In the genomic region with DNA sequence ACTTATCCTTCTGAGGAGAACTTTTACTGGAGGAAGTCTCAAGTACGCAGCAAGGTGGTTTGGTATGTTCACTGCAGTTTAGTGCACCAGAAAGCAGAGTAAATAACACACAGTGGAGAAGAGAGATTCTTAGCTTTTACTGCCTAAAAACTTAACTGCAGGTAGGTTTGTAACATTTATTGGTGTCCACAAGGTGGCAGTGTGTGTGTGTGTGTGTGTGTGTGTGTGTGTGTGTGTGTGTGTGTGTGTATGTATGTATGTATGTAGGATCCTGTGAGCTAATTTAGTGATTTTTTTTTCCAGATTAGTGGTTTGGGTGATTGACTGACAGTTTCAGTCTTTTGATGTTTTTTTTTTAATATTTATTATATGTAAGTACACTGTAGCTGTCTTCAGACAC, we compare ENCODE assay signal across 10 mouse cellular contexts. TPM values are rescaled to one million over a fixed set of nuclear protein-coding genes. Genes with fewer than 3 reads are reported as not detected.
DNase-seq lines count a peak whose midpoint lies in the region; ATAC-seq and TF ChIP-seq lines count a peak whose summit lies in the region.
"Had no signal": no experiment of that assay in that cellular context is flagged by ENCODE, and none has a peak within 500 bp of the region (broad histone marks: within the 10 kb centered on the region; RNA-seq: fewer than 3 reads in every experiment).

No protein-coding gene starts in this region.

- H3K4me2 ChIP-seq in kidney, postnatal 0 days (ENCODE audit: low read length): no peak overlapping the region
- H3K4me2 ChIP-seq: hindbrain, embryonic 13.5 days; midbrain, embryonic 13.5 days had no signal

- DNase-seq in kidney, postnatal 0 days (ENCODE audit: low spot score): peak; percentile 18
- no peak for DNase-seq in kidney, adult 8-10 months
- DNase-seq in thymus, postnatal 0 days (ENCODE audit: low spot score): peak; percentile 15
- no peak for DNase-seq in thymus, adult 18-20 months
- peak; percentile 27 for DNase-seq in R1 (ENCODE audit: low read depth, low spot score)
- DNase-seq in c-Kit-positive CD71-positive TER-119-positive erythroid progenitor cells, embryonic 14.5 days (ENCODE audit: low spot score): no peak
- no peak for DNase-seq in cerebellum, adult 9-10 months
- DNase-seq: adrenal gland, postnatal 10 days had no signal

- H3K4me3 ChIP-seq in kidney, postnatal 0 days (replicated peaks; ENCODE audit: low read depth, low read length): no peak overlapping the region
- H3K4me3 ChIP-seq: hindbrain, embryonic 13.5 days; midbrain, embryonic 13.5 days had no signal

- ATAC-seq in kidney, postnatal 0 days (replicated peaks; ENCODE audit: low FRiP score, low read depth): no peak
- ATAC-seq: midbrain, embryonic 13.5 days had no signal

- H3K9ac ChIP-seq in kidney, postnatal 0 days (ENCODE audit: low read depth, low read length): no peak overlapping the region
- H3K9ac ChIP-seq: hindbrain, embryonic 13.5 days; midbrain, embryonic 13.5 days had no signal

- H3K9me3 ChIP-seq in kidney, postnatal 0 days (replicated peaks; ENCODE audit: low read length): no peaks in the 10 kb centered on the region
- H3K9me3 ChIP-seq: hindbrain, embryonic 13.5 days; midbrain, embryonic 13.5 days had no signal

- TF ChIP-seq CTCF in kidney, postnatal 0 days (IDR thresholded peaks at IDR 0.05; ENCODE audit: low read depth): peak; percentile 62

- H3K27ac ChIP-seq in kidney, postnatal 0 days: no peak overlapping the region
- H3K27ac ChIP-seq: hindbrain, embryonic 13.5 days; midbrain, embryonic 13.5 days had no signal

- 100% methylated on average over 1 of the region's 1 CpGs for WGBS in kidney, postnatal 0 days

- H3K4me1 ChIP-seq in kidney, postnatal 0 days (replicated peaks; ENCODE audit: insufficient read depth, low read length): no peaks in the 10 kb centered on the region
- H3K4me1 ChIP-seq: hindbrain, embryonic 13.5 days; midbrain, embryonic 13.5 days had no signal

- peaks cover 64% of the 10 kb centered on the region for H3K36me3 ChIP-seq in kidney, postnatal 0 days (ENCODE audit: insufficient read depth, low read length)

- no peaks in the 10 kb centered on the region for H3K27me3 ChIP-seq in kidney, postnatal 0 days (ENCODE audit: insufficient read depth, low read length)
- H3K27me3 ChIP-seq: hindbrain, embryonic 13.5 days; midbrain, embryonic 13.5 days had no signal

RNA-seq across cellular contexts. Expression of gene Mmp21, which starts 10.8 kb away (rescaled TPM):
- polyA plus RNA-seq in kidney, postnatal 0 days (2015; fragmentation: Nextera tagmentation; extraction: Ambion mirVana): not detected in 2 replicates
- polyA plus RNA-seq in thymus, postnatal 0 days (2015; fragmentation: Nextera tagmentation; extraction: Ambion mirVana): 0.07 and 0.09 TPM in 2 replicates
- polyA plus RNA-seq: hindbrain, embryonic 13.5 days had no signal

RNA-seq across cellular contexts. Expression of gene Edrf1, which starts 31.7 kb away (rescaled TPM):
- 14.3 and 15.4 TPM in 2 replicates for polyA plus RNA-seq in kidney, postnatal 0 days (2015; fragmentation: Nextera tagmentation; extraction: Ambion mirVana)
- 17.6 and 18.7 TPM in 2 replicates for polyA plus RNA-seq in thymus, postnatal 0 days (2015; fragmentation: Nextera tagmentation; extraction: Ambion mirVana)

RNA-seq across cellular contexts. Expression of gene Bccip, which starts 40.1 kb away (rescaled TPM):
- polyA plus RNA-seq in kidney, postnatal 0 days (2015; fragmentation: Nextera tagmentation; extraction: Ambion mirVana): 163 and 176 TPM in 2 replicates
- 133 and 135 TPM in 2 replicates for polyA plus RNA-seq in thymus, postnatal 0 days (2015; fragmentation: Nextera tagmentation; extraction: Ambion mirVana)

RNA-seq across cellular contexts. Expression of gene Uros, which starts 40.8 kb away (rescaled TPM):
- polyA plus RNA-seq in kidney, postnatal 0 days (2015; fragmentation: Nextera tagmentation; extraction: Ambion mirVana): 22.6 and 27.8 TPM in 2 replicates
- polyA plus RNA-seq in thymus, postnatal 0 days (2015; fragmentation: Nextera tagmentation; extraction: Ambion mirVana): 25.1 and 26.2 TPM in 2 replicates

Comparison
In these comparisons a context has a peak if more than half of its experiments do, and no peak if none do; other contexts are left out.
1. DNase-seq: peak in kidney, postnatal 0 days (single experiment), thymus, postnatal 0 days (single experiment) and R1 (single experiment); none in kidney, adult 8-10 months (0 of 2), thymus, adult 18-20 months (0 of 2), c-Kit-positive CD71-positive TER-119-positive erythroid progenitor cells, embryonic 14.5 days (single experiment) and cerebellum, adult 9-10 months (single experiment).